Mouse (Mus musculus) right cerebral cortex, postnatal 36 days (tissue): ENCODE data around the gene Tmem39a.

ENCODE experiments used
- DNase-seq, 2 experiments: peaks; one replicate each; pipeline ENCODE4 v3.0.0; 2022; ENCODE audit warnings: low spot score in 2 of 2, mixed read lengths in 1 of 2

The Tmem39a gene

GRCm38 (mm10) chr16:38558221-38558748 lies at the start of gene Tmem39a:
TSS of gene Tmem39a (plus strand) at chr16:38558698.
- DNase-seq: no peak

- no peak for DNase-seq
Measured at GRCm38 (mm10) chr16:38510846-38511245, 47.7 kb upstream of the Tmem39a start.

- DNase-seq: no peak
Measured at GRCm38 (mm10) chr16:38519140-38519539, 39.4 kb upstream of the Tmem39a start.

- no peak for DNase-seq
Measured at GRCm38 (mm10) chr16:38521211-38521987, 37.1 kb upstream of the Tmem39a start.

- DNase-seq: peak; percentile 96
Measured at GRCm38 (mm10) chr16:38522129-38523084, 36.1 kb upstream of the Tmem39a start, which contains the start of gene Timmdc1. TSS of gene Timmdc1 (minus strand) at chr16:38522663.

GRCm38 (mm10) chr16:38526264-38526663 lies 32.2 kb upstream of the Tmem39a start:
- DNase-seq: no peak

GRCm38 (mm10) chr16:38536544-38537146 lies 21.9 kb upstream of the Tmem39a start:
- peak; percentile 44 to 47 for DNase-seq

- no peak for DNase-seq
Measured at GRCm38 (mm10) chr16:38538716-38539380, 19.6 kb upstream of the Tmem39a start.

- no peak for DNase-seq
Measured at GRCm38 (mm10) chr16:38548000-38548399, 10.5 kb upstream of the Tmem39a start.

- DNase-seq: peak; percentile 70 to 71
Measured at GRCm38 (mm10) chr16:38549479-38550396, 8.8 kb upstream of the Tmem39a start, which contains the start of gene Poglut1. TSS of gene Poglut1 (minus strand) at chr16:38550258.

- DNase-seq: no peak
Measured at GRCm38 (mm10) chr16:38555988-38556387, 2.5 kb upstream of the Tmem39a start.

- DNase-seq: peak; percentile 93
Measured at GRCm38 (mm10) chr16:38562131-38562967, 3.9 kb downstream of the Tmem39a start.

- DNase-seq: no peak
Measured at GRCm38 (mm10) chr16:38562968-38563327, 4.5 kb downstream of the Tmem39a start.

GRCm38 (mm10) chr16:38563516-38563915 lies 5.0 kb downstream of the Tmem39a start:
- DNase-seq: no peak

GRCm38 (mm10) chr16:38568192-38568591 lies 9.7 kb downstream of the Tmem39a start:
- no peak for DNase-seq

- DNase-seq: no peak
Measured at GRCm38 (mm10) chr16:38571481-38571880, 13.0 kb downstream of the Tmem39a start.

GRCm38 (mm10) chr16:38584761-38585160 lies 26.3 kb downstream of the Tmem39a start:
- no peak for DNase-seq

- DNase-seq: no peak
Measured at GRCm38 (mm10) chr16:38585186-38585585, 26.7 kb downstream of the Tmem39a start.

- DNase-seq: no peak
Measured at GRCm38 (mm10) chr16:38587163-38587562, 28.7 kb downstream of the Tmem39a start.
